Mouse (Mus musculus) bone marrow, adult 2 months (tissue): ENCODE results near the gene Zc3h7a.
"Not testable (repeated sequence)": the region's sequence is repeated elsewhere in the genome, so short reads cannot be mapped to it uniquely, and the experiment has no call there.

Experiments
- CTCF ChIP-seq: fragments of 200-500 bp; IDR thresholded peaks from 2 replicates; pipeline ENCODE4 v1.5.1; 2011; ENCODE audit warnings: low read length, control low read depth; ENCODE audit not compliant: control insufficient read depth, insufficient read depth
- POLR2A ChIP-seq: fragments of 200-500 bp; IDR thresholded peaks from 2 replicates; pipeline ENCODE4 v1.6.1; 2011; ENCODE audit warnings: low read depth, mild to moderate bottlenecking, control low read depth, low read length, borderline replicate concordance; ENCODE audit not compliant: control insufficient read depth

GRCm38 (mm10) chr16:11143706-11144483, 32.3 kb downstream of the Zc3h7a start:
- not testable (repeated sequence) for TF ChIP-seq CTCF, POLR2A
